Mouse (Mus musculus) forebrain, embryonic 15.5 days (tissue): ENCODE measurements around the gene Tac4. TPM values are rescaled to one million over a fixed set of nuclear protein-coding genes. Genes with fewer than 3 reads are reported as not detected.

ENCODE experiments used
- ATAC-seq: fragments of 200-750 bp; cut with Nextera tagmentation; replicated peaks from 2 replicates; pipeline ENCODE4 v1.8.0; 2017; ENCODE audit warnings: mild to moderate bottlenecking, moderate TSS enrichment, moderate library complexity
- H3K27ac ChIP-seq: fragments of 300-500 bp; sonication (generic); replicated peaks from 2 replicates; pipeline ENCODE4 v1.5.1; 2015; ENCODE audit warnings: mild to moderate bottlenecking, inconsistent platforms
- H3K27me3 ChIP-seq: fragments of 300-500 bp; sonication (generic); 2 replicates; pipeline ENCODE4 v1.6.1; 2015; ENCODE audit warnings: inconsistent platforms
- H3K36me3 ChIP-seq: fragments of 300-500 bp; sonication (generic); 2 replicates; pipeline ENCODE4 v1.6.1; 2015; ENCODE audit warnings: mild to moderate bottlenecking, inconsistent platforms
- H3K4me1 ChIP-seq: fragments of 300-500 bp; sonication (generic); 2 replicates; pipeline ENCODE4 v1.6.1; 2015; ENCODE audit warnings: inconsistent platforms
- H3K4me2 ChIP-seq: fragments of 300-500 bp; sonication (generic); replicated peaks from 2 replicates; pipeline ENCODE4 v1.6.1; 2015; ENCODE audit warnings: mild to moderate bottlenecking, inconsistent platforms
- H3K4me3 ChIP-seq: fragments of 300-500 bp; sonication (generic); 2 replicates; pipeline ENCODE4 v1.5.1; 2015; ENCODE audit warnings: mild to moderate bottlenecking, inconsistent platforms
- H3K9ac ChIP-seq: fragments of 300-500 bp; sonication (generic); replicated peaks from 2 replicates; pipeline ENCODE4 v1.6.1; 2015; ENCODE audit warnings: mild to moderate bottlenecking, inconsistent platforms
- H3K9me3 ChIP-seq: fragments of 300-500 bp; sonication (generic); 2 replicates; pipeline ENCODE4 v1.6.1; 2016; ENCODE audit warnings: inconsistent platforms
- WGBS: fragments of 180-500 bp; shearing (Covaris S2); methylation state at CpG from one replicate; pipeline ENCODE4 v1.1.7; 2015; ENCODE audit warnings: mixed read lengths; 5-methylcytosine and 5-hydroxymethylcytosine counted together
- polyA plus RNA-seq: library from polyadenylated mRNA; unstranded; fragments of >200 nt; fragmentation: Nextera tagmentation; extraction: Ambion mirVana; gene quantifications from 2 replicates; pipeline ENCODE4 v1.2.1, GENCODE M21; 2015

The Tac4 gene
- polyA plus RNA-seq, 1 experiment from 2014 or later: not detected

- no peaks in the 10 kb centered on the region for H3K36me3 ChIP-seq
- WGBS: 58% methylated on average over 4 of the region's 4 CpGs
- H3K4me2 ChIP-seq: no peak overlapping the region
- no peak for ATAC-seq
- H3K9ac ChIP-seq: no peak overlapping the region
- H3K4me3 ChIP-seq: no peak overlapping the region
- no peak overlapping the region for H3K27ac ChIP-seq
- no peaks in the 10 kb centered on the region for H3K9me3 ChIP-seq
- no peaks in the 10 kb centered on the region for H3K27me3 ChIP-seq
- peaks cover 6% of the 10 kb centered on the region; the same call in 1 of the 2 replicates for H3K4me1 ChIP-seq
These were observed 3.2 kb downstream of the Tac4 start for GRCm38 (mm10) chr11:95264455-95265013.

DNA sequence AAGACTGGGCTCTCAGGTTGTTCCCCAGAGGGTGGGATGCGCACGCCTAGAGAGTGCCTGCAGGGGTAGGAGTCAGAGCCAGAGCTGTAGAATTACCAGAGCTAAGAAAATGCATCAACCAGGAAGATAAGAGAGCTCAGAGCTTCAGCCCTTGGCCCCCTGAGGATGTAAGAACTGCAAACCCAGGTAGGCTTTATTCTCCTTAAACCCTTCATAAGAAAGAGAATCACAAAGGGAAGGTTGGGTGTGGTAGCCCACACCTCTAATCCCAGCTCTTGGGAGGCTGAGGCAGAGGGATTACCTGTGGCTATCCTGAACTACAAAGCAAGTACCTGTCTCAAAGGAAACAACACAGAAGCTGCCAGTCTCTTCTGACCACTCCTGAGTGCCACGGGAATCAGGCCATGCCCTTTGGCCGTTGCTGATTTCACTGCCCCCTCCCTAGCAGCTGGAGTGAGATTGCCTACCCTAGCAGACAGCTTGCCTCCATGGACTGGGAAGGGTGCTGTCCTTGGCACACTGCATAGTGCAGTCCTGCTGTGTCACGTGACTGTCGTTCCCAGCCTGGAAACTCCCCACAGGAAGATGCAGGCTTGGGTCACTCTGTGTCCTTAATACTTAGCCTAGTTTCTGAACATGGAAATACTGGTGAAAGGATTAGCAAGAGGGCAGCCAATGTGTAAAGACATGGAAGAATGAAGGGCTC lies 5.4 kb downstream of the Tac4 start:
- Histone ChIP-seq H3K4me2 (no peak overlapping the region), H3K36me3 (peaks cover 14% of the 10 kb centered on the region), H3K9ac (no peak overlapping the region), H3K4me1 (peaks cover 6% of the 10 kb centered on the region; the same call in 1 of the 2 replicates), H3K27ac (no peak overlapping the region), H3K9me3 (no peaks in the 10 kb centered on the region), H3K27me3 (no peaks in the 10 kb centered on the region), H3K4me3 (no peak overlapping the region)
- ATAC-seq: no peak
- 45% methylated on average over 6 of the region's 6 CpGs for WGBS

DNA sequence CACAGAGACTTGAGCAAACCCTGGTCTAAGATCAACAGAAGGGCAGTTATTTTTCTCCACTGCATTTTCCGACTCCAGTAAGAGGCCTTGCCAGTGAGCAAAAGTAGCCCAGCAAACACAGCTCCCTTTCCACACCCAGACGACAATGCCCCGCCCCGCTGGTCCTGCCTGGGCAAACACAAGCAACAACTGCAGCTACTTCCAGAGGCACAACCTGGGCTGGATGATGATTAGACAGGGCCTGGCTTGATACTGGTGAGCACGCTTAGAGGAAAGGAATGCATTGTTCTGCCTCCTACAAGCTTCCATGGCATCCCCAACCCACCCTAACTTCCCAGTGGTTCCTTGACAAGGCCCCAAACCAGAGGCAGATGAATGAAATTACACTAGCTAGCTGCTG lies 12.3 kb downstream of the Tac4 start:
- no peak overlapping the region for H3K4me2 ChIP-seq
- H3K4me1 ChIP-seq: no peaks in the 10 kb centered on the region
- H3K27ac ChIP-seq: no peak overlapping the region
- H3K4me3 ChIP-seq: no peak overlapping the region
- 88% methylated on average over 5 of the region's 5 CpGs for WGBS
- ATAC-seq: no peak
- no peak overlapping the region for H3K9ac ChIP-seq
- H3K27me3 ChIP-seq: no peaks in the 10 kb centered on the region
- no peaks in the 10 kb centered on the region for H3K9me3 ChIP-seq
- peaks cover 80% of the 10 kb centered on the region for H3K36me3 ChIP-seq

DNA sequence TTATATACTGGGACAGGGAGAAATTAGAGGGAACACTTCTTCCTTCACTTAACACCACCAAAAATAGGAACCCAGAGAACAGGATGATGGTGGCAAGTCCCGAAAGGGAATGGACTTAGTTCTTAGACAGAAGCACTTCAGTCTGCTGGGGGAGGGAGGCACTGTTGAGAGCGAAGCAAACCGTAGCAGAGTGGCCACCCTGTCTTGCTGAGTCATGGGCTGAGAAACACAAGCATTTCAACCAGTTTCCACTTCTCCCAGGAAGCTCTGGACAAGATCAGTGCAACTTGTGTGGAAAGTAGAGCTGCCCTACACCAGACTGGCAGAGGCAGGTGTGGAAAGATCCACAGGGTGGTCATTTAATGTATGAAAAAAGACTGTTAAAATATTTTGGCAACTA lies 13.3 kb downstream of the Tac4 start:
- Histone ChIP-seq H3K4me1 (no peaks in the 10 kb centered on the region), H3K27ac (no peak overlapping the region)
- 82% methylated on average over 3 of the region's 3 CpGs for WGBS

DNA sequence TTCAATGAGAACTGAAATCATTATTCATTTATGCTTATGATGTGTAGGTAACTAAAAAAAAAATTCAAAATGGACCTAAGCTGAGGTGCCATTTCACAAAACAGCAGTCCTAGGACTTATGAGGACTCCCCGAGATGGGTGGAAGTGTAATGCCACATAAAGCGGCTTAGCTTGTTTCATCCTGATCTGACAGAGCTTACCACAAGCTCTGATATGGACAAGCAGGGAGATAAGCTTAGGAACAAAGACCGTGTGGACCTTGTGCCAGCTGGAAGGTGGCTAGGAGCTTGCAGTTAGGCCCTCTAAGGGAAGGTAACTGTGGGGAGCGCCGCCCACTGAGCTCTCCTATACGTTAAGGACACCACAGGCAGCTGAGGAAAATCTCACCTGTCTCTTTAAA lies 14.7 kb downstream of the Tac4 start:
- Histone ChIP-seq H3K36me3 (peaks cover 95% of the 10 kb centered on the region), H3K9ac (no peak overlapping the region), H3K4me2 (no peak overlapping the region), H3K27me3 (no peaks in the 10 kb centered on the region), H3K27ac (no peak overlapping the region), H3K9me3 (no peaks in the 10 kb centered on the region), H3K4me1 (no peaks in the 10 kb centered on the region), H3K4me3 (no peak overlapping the region)
- ATAC-seq: no peak
- WGBS: 92% methylated on average over 6 of the region's 6 CpGs

More for the DNA sequence above, 13.3 kb downstream of the Tac4 start:
- no peak overlapping the region for H3K9ac ChIP-seq
- H3K4me2 ChIP-seq: no peak overlapping the region
- H3K36me3 ChIP-seq: peaks cover 89% of the 10 kb centered on the region
- H3K9me3 ChIP-seq: no peaks in the 10 kb centered on the region
- no peak overlapping the region for H3K4me3 ChIP-seq
- no peaks in the 10 kb centered on the region for H3K27me3 ChIP-seq
- ATAC-seq: no peak

DNA sequence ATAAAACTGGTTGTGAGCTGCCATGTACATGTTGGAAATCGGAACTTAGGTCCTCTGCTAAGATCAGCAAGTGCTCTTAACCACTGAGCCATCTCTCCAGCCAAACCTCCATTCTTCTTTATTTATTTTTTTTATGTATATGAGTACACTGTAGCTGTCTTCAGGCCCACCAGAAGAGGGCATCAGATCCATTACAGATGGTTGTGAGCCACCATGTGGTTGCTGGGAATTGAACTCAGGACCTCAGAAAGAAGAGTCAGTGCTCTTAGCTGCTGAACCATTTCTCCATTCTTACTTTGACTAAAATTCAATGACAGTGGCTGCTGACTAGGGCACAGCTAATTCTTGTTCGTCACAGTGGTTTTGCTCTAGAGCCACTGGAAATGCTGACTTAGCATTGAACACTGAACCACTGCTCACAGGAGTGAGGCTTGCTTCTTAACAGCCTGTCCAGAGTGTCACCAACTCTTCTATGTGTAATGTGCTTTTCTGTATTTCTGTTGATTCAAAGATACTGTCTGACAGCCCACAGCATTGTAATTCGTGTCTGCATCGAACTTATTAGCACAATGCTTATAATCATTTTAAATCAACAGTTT lies 17.8 kb downstream of the Tac4 start:
- WGBS: 91% methylated on average over 4 of the region's 4 CpGs
- Histone ChIP-seq H3K27me3 (no peaks in the 10 kb centered on the region), H3K4me2 (no peak overlapping the region), H3K9me3 (no peaks in the 10 kb centered on the region), H3K4me3 (no peak overlapping the region), H3K4me1 (no peaks in the 10 kb centered on the region), H3K9ac (no peak overlapping the region), H3K27ac (no peak overlapping the region), H3K36me3 (peaks cover 98% of the 10 kb centered on the region)
- no peak for ATAC-seq

- no peaks in the 10 kb centered on the region for H3K9me3 ChIP-seq
- no peak overlapping the region for H3K4me3 ChIP-seq
- peaks cover 93% of the 10 kb centered on the region for H3K36me3 ChIP-seq
- no peaks in the 10 kb centered on the region for H3K27me3 ChIP-seq
- 82% methylated on average over 5 of the region's 5 CpGs for WGBS
- no peak overlapping the region for H3K4me2 ChIP-seq
- H3K4me1 ChIP-seq: no peaks in the 10 kb centered on the region
- H3K27ac ChIP-seq: no peak overlapping the region
- no peak for ATAC-seq
- H3K9ac ChIP-seq: no peak overlapping the region
These were observed 21.0 kb downstream of the Tac4 start for GRCm38 (mm10) chr11:95282331-95282730.

DNA sequence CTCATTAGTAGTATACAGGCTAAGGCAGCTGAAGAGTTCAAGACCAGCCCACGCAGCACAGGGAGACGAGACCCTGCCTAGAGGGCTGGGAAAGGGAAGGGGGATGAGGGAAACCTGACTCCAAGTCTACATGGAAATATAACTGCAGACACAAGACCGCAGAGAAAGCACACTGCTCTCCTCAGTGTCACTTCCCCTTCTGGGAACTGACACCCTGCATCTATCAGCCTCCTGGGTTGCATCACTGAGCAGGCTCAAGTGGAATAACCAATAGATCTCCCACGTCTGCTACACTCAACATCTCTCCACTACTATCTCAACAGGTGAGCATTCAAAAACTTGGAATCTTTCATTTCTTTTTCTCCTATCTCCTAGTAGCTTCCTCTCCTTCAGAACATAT lies 30.7 kb downstream of the Tac4 start:
- H3K9ac ChIP-seq: no peak overlapping the region
- no peak overlapping the region for H3K27ac ChIP-seq
- 85% methylated on average over 4 of the region's 4 CpGs for WGBS
- no peaks in the 10 kb centered on the region for H3K4me1 ChIP-seq
- H3K4me3 ChIP-seq: no peak overlapping the region
- H3K9me3 ChIP-seq: no peaks in the 10 kb centered on the region
- H3K4me2 ChIP-seq: no peak overlapping the region
- no peak for ATAC-seq
- no peaks in the 10 kb centered on the region for H3K27me3 ChIP-seq
- H3K36me3 ChIP-seq: peaks cover 77% of the 10 kb centered on the region

GRCm38 (mm10) chr11:95293017-95293624 lies 31.8 kb downstream of the Tac4 start:
- no peaks in the 10 kb centered on the region for H3K9me3 ChIP-seq
- H3K27me3 ChIP-seq: no peaks in the 10 kb centered on the region
- no peaks in the 10 kb centered on the region for H3K4me1 ChIP-seq
- H3K27ac ChIP-seq: no peak overlapping the region
- 93% methylated on average over 8 of the region's 8 CpGs for WGBS
- H3K9ac ChIP-seq: no peak overlapping the region
- ATAC-seq: no peak
- no peak overlapping the region for H3K4me2 ChIP-seq
- H3K4me3 ChIP-seq: no peak overlapping the region
- peaks cover 76% of the 10 kb centered on the region for H3K36me3 ChIP-seq

DNA sequence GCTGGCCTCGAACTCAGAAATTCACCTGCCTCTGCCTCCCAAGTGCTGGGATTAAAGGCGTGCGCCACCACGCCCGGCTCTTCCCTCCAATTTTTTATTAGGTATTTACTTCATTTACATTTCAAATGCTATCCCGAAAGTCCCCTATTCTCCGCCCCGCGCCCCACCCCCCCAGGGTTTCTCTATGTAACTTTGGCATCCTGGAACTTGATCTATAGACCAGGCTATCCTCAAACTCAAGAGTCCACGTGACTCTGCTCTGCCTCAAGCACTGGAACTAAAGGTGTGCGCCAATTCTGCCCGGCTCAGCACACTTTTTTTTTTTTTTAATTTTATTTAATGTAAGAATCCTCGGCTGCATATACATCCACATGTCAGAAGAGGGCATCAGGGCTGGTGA lies 34.4 kb downstream of the Tac4 start:
- 91% methylated on average over 13 of the region's 13 CpGs for WGBS
- Histone ChIP-seq H3K9me3 (no peaks in the 10 kb centered on the region), H3K27ac (no peak overlapping the region), H3K27me3 (no peaks in the 10 kb centered on the region), H3K4me2 (no peak overlapping the region), H3K9ac (no peak overlapping the region), H3K4me3 (no peak overlapping the region), H3K4me1 (no peaks in the 10 kb centered on the region), H3K36me3 (peaks cover 78% of the 10 kb centered on the region)
- no peak for ATAC-seq

DNA sequence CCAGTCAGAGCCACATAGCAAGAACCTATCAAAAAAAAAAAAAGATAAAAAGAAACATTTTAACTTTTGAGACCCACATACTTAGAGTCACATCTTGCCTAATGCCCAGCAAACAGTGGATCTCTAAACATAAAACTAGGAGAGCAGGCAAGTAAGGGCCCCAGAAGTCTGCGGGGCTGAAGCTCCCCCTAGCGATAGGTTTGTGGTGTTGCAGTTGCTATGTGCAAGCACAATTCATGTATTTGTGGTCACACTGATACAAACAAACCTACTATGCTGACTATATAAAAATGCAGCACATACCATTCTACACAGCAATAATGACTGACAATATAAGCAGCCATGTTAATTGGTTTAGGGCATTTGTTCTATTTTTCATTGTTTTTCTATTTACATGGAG lies 36.8 kb downstream of the Tac4 start:
- Histone ChIP-seq H3K9me3 (no peaks in the 10 kb centered on the region), H3K4me1 (no peaks in the 10 kb centered on the region), H3K27ac (no peak overlapping the region), H3K27me3 (no peaks in the 10 kb centered on the region), H3K9ac (no peak overlapping the region), H3K4me2 (no peak overlapping the region), H3K36me3 (peaks cover 78% of the 10 kb centered on the region), H3K4me3 (no peak overlapping the region)
- ATAC-seq: no peak
- WGBS: 19% methylated on average over 2 of the region's 2 CpGs

DNA sequence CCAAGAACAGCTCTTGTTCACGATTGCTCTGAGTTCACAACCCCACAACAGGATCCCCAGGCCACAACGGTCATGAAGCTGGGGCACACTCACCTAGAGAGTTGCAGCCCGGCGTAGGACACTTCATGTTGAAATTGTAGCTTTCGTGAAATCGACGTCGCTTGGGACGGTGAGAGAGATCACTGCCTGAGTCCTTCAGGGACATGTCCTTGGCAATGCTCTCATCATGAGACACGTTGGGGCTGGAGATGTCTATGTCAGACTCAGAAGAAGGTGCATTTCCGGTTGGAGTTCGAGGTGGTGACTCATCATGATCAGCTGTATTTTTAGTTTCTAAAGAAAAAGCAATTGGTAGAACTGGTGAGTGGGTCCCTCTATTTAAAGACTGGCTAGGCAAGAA lies 38.6 kb downstream of the Tac4 start:
- no peak overlapping the region for H3K4me2 ChIP-seq
- no peak for ATAC-seq
- peaks cover 75% of the 10 kb centered on the region for H3K36me3 ChIP-seq

More for the DNA sequence above, 38.6 kb downstream of the Tac4 start:
- Histone ChIP-seq H3K4me1 (no peaks in the 10 kb centered on the region), H3K27ac (no peak overlapping the region), H3K4me3 (no peak overlapping the region), H3K9me3 (no peaks in the 10 kb centered on the region), H3K9ac (no peak overlapping the region), H3K27me3 (no peaks in the 10 kb centered on the region)
- 93% methylated on average over 12 of the region's 12 CpGs for WGBS
